Mouse (Mus musculus) midbrain, embryonic 13.5 days (tissue): ENCODE results near the gene Myt1. TPM values are rescaled to one million over a fixed set of nuclear protein-coding genes. Genes with fewer than 3 reads are reported as not detected.

ENCODE experiments used
- ATAC-seq: fragments of 200-750 bp; cut with Nextera tagmentation; 2 replicates; pipeline ENCODE4 v1.8.0; 2017; ENCODE audit warnings: mild to moderate bottlenecking, moderate TSS enrichment, moderate library complexity
- H3K27ac ChIP-seq: fragments of 300-500 bp; sonication (generic); 2 replicates; pipeline ENCODE4 v1.5.1; 2015; ENCODE audit warnings: inconsistent platforms, mild to moderate bottlenecking, moderate library complexity
- H3K27me3 ChIP-seq: fragments of 300-500 bp; sonication (generic); 2 replicates; pipeline ENCODE4 v1.6.1; 2015; ENCODE audit warnings: mild to moderate bottlenecking, inconsistent platforms
- H3K36me3 ChIP-seq: fragments of 300-500 bp; sonication (generic); 2 replicates; pipeline ENCODE4 v1.6.1; 2015; ENCODE audit warnings: mild to moderate bottlenecking, inconsistent platforms
- H3K4me1 ChIP-seq: fragments of 300-500 bp; sonication (generic); replicated peaks from 2 replicates; pipeline ENCODE4 v1.6.1; 2015; ENCODE audit warnings: inconsistent platforms
- H3K4me2 ChIP-seq: fragments of 300-500 bp; sonication (generic); replicated peaks from 2 replicates; pipeline ENCODE4 v1.6.1; 2015; ENCODE audit warnings: moderate library complexity, mild to moderate bottlenecking, inconsistent platforms
- H3K4me3 ChIP-seq: fragments of 300-500 bp; sonication (generic); replicated peaks from 2 replicates; pipeline ENCODE4 v1.5.1; 2015; ENCODE audit warnings: mild to moderate bottlenecking, inconsistent platforms
- H3K9ac ChIP-seq: fragments of 300-500 bp; sonication (generic); replicated peaks from 2 replicates; pipeline ENCODE4 v1.6.1; 2015; ENCODE audit warnings: mild to moderate bottlenecking, inconsistent platforms
- H3K9me3 ChIP-seq: fragments of 300-500 bp; sonication (generic); 2 replicates; pipeline ENCODE4 v1.6.1; 2016; ENCODE audit warnings: mild to moderate bottlenecking, inconsistent platforms
- WGBS: fragments of 180-500 bp; shearing (Covaris S2); methylation state at CpG from one replicate; pipeline ENCODE4 v1.1.7; 2015; 5-methylcytosine and 5-hydroxymethylcytosine counted together
- polyA plus RNA-seq: library from polyadenylated mRNA; unstranded; fragments of >200 nt; fragmentation: Nextera tagmentation; extraction: Ambion mirVana; gene quantifications from 2 replicates; pipeline ENCODE4 v1.2.1, GENCODE M21; 2015

Myt1 gene
- polyA plus RNA-seq, 1 experiment from 2014 or later, result 49.2 TPM

- Histone ChIP-seq H3K9ac (no peak overlapping the region), H3K27me3 (no peaks in the 10 kb centered on the region), H3K4me1 (peaks cover 32% of the 10 kb centered on the region), H3K4me3 (no peak overlapping the region), H3K27ac (no peak overlapping the region), H3K4me2 (no peak overlapping the region), H3K36me3 (peaks cover 30% of the 10 kb centered on the region), H3K9me3 (no peaks in the 10 kb centered on the region)
- ATAC-seq, result no peak
- WGBS, result 61% methylated on average over 5 of the region's 5 CpGs
Observed at GRCm38 (mm10) chr2:181866931-181867330, 103.8 kb downstream of the Myt1 start.

DNA sequence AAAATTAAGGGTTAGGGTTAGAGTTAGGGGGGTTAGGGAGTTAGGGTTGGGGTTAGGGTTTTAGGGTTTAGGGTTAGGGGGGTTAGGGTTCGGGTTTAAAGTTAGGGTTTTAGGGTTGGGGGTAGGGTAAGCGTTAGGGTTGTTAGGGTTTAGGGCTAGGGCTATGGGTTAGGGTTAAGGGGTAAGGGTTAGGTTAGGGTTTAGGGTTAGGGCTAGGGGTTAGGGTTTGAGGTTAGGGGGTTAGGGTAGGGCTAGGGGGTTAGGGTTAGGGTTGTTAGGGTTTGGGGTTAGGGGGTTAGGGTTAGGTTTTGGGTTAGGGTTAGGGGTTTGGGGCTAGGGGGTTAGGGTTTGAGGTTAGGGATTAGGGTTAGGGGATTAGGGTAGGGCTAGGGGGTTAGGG, 107.9 kb downstream of the Myt1 start:
- no peak overlapping the region for H3K4me2 ChIP-seq
- H3K27ac ChIP-seq, result no peak overlapping the region
- no peak overlapping the region for H3K9ac ChIP-seq
- no peak for ATAC-seq
- H3K4me1 ChIP-seq, result peaks cover 11% of the 10 kb centered on the region
- no peaks in the 10 kb centered on the region for H3K27me3 ChIP-seq
- no peak overlapping the region for H3K4me3 ChIP-seq
- peaks cover 38% of the 10 kb centered on the region for H3K36me3 ChIP-seq
- H3K9me3 ChIP-seq, result no peaks in the 10 kb centered on the region
- WGBS, result 92% methylated on average over 2 of the region's 2 CpGs

Other genes with a start within 250 kb of the Myt1 start
- gene Dnajc5, start 242.8 kb upstream of the Myt1 start, polyA plus RNA-seq, result 198 and 209 TPM in 2 replicates
- gene Uckl1, start 178.4 kb upstream of the Myt1 start, polyA plus RNA-seq, result 71.2 and 82.5 TPM in 2 replicates
- gene Prpf6, start 171.5 kb upstream of the Myt1 start, polyA plus RNA-seq, result 71.7 and 72.8 TPM in 2 replicates
- gene Zfp512b, start 170.5 kb upstream of the Myt1 start, polyA plus RNA-seq, result 68.1 and 70.2 TPM in 2 replicates
- gene Samd10, start 164.1 kb upstream of the Myt1 start, polyA plus RNA-seq, result 171 and 176 TPM in 2 replicates
- not detected in 2 replicates for gene Gm29797, start 106.3 kb upstream of the Myt1 start, polyA plus RNA-seq
- gene Sox18, start 91.7 kb upstream of the Myt1 start, polyA plus RNA-seq, result 13.7 and 14.2 TPM in 2 replicates
- 35.7 and 36.9 TPM in 2 replicates for gene Tcea2, start 83.0 kb upstream of the Myt1 start, polyA plus RNA-seq
- gene Rgs19, start 69.4 kb upstream of the Myt1 start, polyA plus RNA-seq, result 38.9 and 40.4 TPM in 2 replicates
- not detected in 2 replicates for gene Lkaaear1, start 64.9 kb upstream of the Myt1 start, polyA plus RNA-seq
- 82.3 and 83.9 TPM in 2 replicates for gene Oprl1, start 48.3 kb upstream of the Myt1 start, polyA plus RNA-seq
- gene Pcmtd2, start 74.5 kb downstream of the Myt1 start, polyA plus RNA-seq, result 36.3 and 38.2 TPM in 2 replicates
- gene Polr3k, start 101.0 kb downstream of the Myt1 start, polyA plus RNA-seq, result 98.4 and 110 TPM in 2 replicates
- gene Gm14496, start 227.8 kb downstream of the Myt1 start, polyA plus RNA-seq, result not detected in 2 replicates